Mouse (Mus musculus): Measurements from ENCODE around the gene Bst2. TPM values are rescaled to one million over a fixed set of nuclear protein-coding genes. Genes with fewer than 3 reads are reported as not detected.
A peak's percentile ranks its signal among the peaks of the same experiment; 100 is the strongest.

Bst2 gene
- polyA plus RNA-seq, 1 experiment from 2014 or later: 11.5 TPM

GRCm38 (mm10) chr8:71511644-71512043, 25.6 kb downstream of the Bst2 start, which contains the start of gene Plvap:
Plvap (minus strand) TSS chr8:71511752.
- H3K9ac ChIP-seq: no peak within 1 kb of the TSS
- WGBS: 87% methylated on average over 14 of the region's 14 CpGs
- no peak for ATAC-seq (replicated peaks)
- H3K4me2 ChIP-seq: no peak within 1 kb of the TSS
- H3K27ac ChIP-seq: no peak within 1 kb of the TSS
- H3K4me1 ChIP-seq: peaks cover 7% of the 10 kb centered on the region
- H3K9me3 ChIP-seq: no peaks in the 10 kb centered on the region
- no peak within 1 kb of the TSS for H3K4me3 ChIP-seq
- H3K36me3 ChIP-seq (replicated peaks): no peaks in the 10 kb centered on the region
- peaks cover 44% of the 10 kb centered on the region for H3K27me3 ChIP-seq (replicated peaks)

GRCm38 (mm10) chr8:71509316-71509715, 27.9 kb downstream of the Bst2 start:
- Histone ChIP-seq H3K4me2 (no peak overlapping the region), H3K4me1 (peaks cover 7% of the 10 kb centered on the region), H3K27ac (no peak overlapping the region), H3K36me3 (replicated peaks) (no peaks in the 10 kb centered on the region), H3K9me3 (no peaks in the 10 kb centered on the region), H3K4me3 (no peak overlapping the region), H3K27me3 (replicated peaks) (peaks cover 63% of the 10 kb centered on the region), H3K9ac (no peak overlapping the region)
- no peak for ATAC-seq (replicated peaks)
- WGBS: 62% methylated on average over 2 of the region's 2 CpGs

GRCm38 (mm10) chr8:71507589-71508104, 29.6 kb downstream of the Bst2 start:
- ATAC-seq (replicated peaks): peak; percentile 86
- Histone ChIP-seq H3K4me3 (peak overlapping the region; percentile 43), H3K4me2 (peak overlapping the region; percentile 77), H3K27me3 (replicated peaks) (peaks cover 63% of the 10 kb centered on the region), H3K9me3 (no peaks in the 10 kb centered on the region), H3K36me3 (replicated peaks) (no peaks in the 10 kb centered on the region), H3K9ac (peak overlapping the region; percentile 50), H3K27ac (no peak overlapping the region), H3K4me1 (peaks cover 7% of the 10 kb centered on the region)
- WGBS: under 1% methylated on average over 61 of the region's 61 CpGs

GRCm38 (mm10) chr8:71505979-71506378, 31.3 kb downstream of the Bst2 start:
- 77% methylated on average over 4 of the region's 4 CpGs for WGBS
- H3K4me3 ChIP-seq: no peak overlapping the region
- no peak overlapping the region for H3K4me2 ChIP-seq
- H3K9ac ChIP-seq: no peak overlapping the region
- no peak for ATAC-seq (replicated peaks)
- H3K36me3 ChIP-seq (replicated peaks): no peaks in the 10 kb centered on the region
- no peaks in the 10 kb centered on the region for H3K9me3 ChIP-seq
- H3K4me1 ChIP-seq: peaks cover 7% of the 10 kb centered on the region
- H3K27ac ChIP-seq: no peak overlapping the region
- H3K27me3 ChIP-seq (replicated peaks): peaks cover 58% of the 10 kb centered on the region

- WGBS: 92% methylated on average over 4 of the region's 4 CpGs
- H3K4me3 ChIP-seq: no peak overlapping the region
Observed at GRCm38 (mm10) chr8:71505326-71505725, 31.9 kb downstream of the Bst2 start.

GRCm38 (mm10) chr8:71504349-71504748, 32.9 kb downstream of the Bst2 start:
- H3K27me3 ChIP-seq (replicated peaks): peaks cover 44% of the 10 kb centered on the region
- 91% methylated on average over 4 of the region's 4 CpGs for WGBS
- no peaks in the 10 kb centered on the region for H3K36me3 ChIP-seq (replicated peaks)
- no peaks in the 10 kb centered on the region for H3K9me3 ChIP-seq
- peaks cover 7% of the 10 kb centered on the region for H3K4me1 ChIP-seq
- no peak overlapping the region for H3K4me3 ChIP-seq
- no peak for ATAC-seq (replicated peaks)
- H3K4me2 ChIP-seq: no peak overlapping the region
- no peak overlapping the region for H3K9ac ChIP-seq
- no peak overlapping the region for H3K27ac ChIP-seq

More at GRCm38 (mm10) chr8:71505326-71505725, 31.9 kb downstream of the Bst2 start:
- Histone ChIP-seq H3K9ac (no peak overlapping the region), H3K9me3 (no peaks in the 10 kb centered on the region), H3K27ac (no peak overlapping the region), H3K27me3 (replicated peaks) (peaks cover 52% of the 10 kb centered on the region), H3K4me1 (peaks cover 7% of the 10 kb centered on the region), H3K4me2 (no peak overlapping the region), H3K36me3 (replicated peaks) (no peaks in the 10 kb centered on the region)
- no peak for ATAC-seq (replicated peaks)

GRCm38 (mm10) chr8:71498816-71499690, 38.2 kb downstream of the Bst2 start:
- Histone ChIP-seq H3K27me3 (replicated peaks) (0 out of 2 replicates have a peak, but pooled peaks cover 3% of the 10 kb centered on the region), H3K27ac (no peak overlapping the region), H3K4me2 (no peak overlapping the region), H3K9ac (no peak overlapping the region), H3K36me3 (replicated peaks) (no peaks in the 10 kb centered on the region), H3K4me3 (no peak overlapping the region), H3K9me3 (no peaks in the 10 kb centered on the region), H3K4me1 (no peaks in the 10 kb centered on the region)
- ATAC-seq (replicated peaks): no peak
- 45% methylated on average over 16 of the region's 16 CpGs for WGBS

- no peaks in the 10 kb centered on the region for H3K9me3 ChIP-seq
- no peaks in the 10 kb centered on the region; the same call in 1 of the 2 replicates for H3K36me3 ChIP-seq (replicated peaks)
- H3K4me2 ChIP-seq: no peak overlapping the region
- H3K4me1 ChIP-seq: no peaks in the 10 kb centered on the region
- no peak overlapping the region for H3K4me3 ChIP-seq
- no peak overlapping the region for H3K27ac ChIP-seq
- 24% methylated on average over 15 of the region's 15 CpGs for WGBS
- no peak for ATAC-seq (replicated peaks)
- no peak overlapping the region for H3K9ac ChIP-seq
- H3K27me3 ChIP-seq (replicated peaks): 0 out of 2 replicates have a peak, but pooled peaks cover 3% of the 10 kb centered on the region
Observed at GRCm38 (mm10) chr8:71497881-71498501, 39.3 kb downstream of the Bst2 start.

GRCm38 (mm10) chr8:71497077-71497645, 40.1 kb downstream of the Bst2 start:
- H3K27ac ChIP-seq: no peak overlapping the region

GRCm38 (mm10) chr8:71496481-71496880, 40.8 kb downstream of the Bst2 start:
- no peak overlapping the region for H3K9ac ChIP-seq
- no peak overlapping the region for H3K27ac ChIP-seq
- H3K4me3 ChIP-seq: no peak overlapping the region
- H3K4me1 ChIP-seq: no peaks in the 10 kb centered on the region
- H3K4me2 ChIP-seq: no peak overlapping the region
- H3K36me3 ChIP-seq (replicated peaks): no peaks in the 10 kb centered on the region; the same call in 1 of the 2 replicates
- ATAC-seq (replicated peaks): no peak
- no peaks in the 10 kb centered on the region for H3K9me3 ChIP-seq
- 0 out of 2 replicates have a peak, but pooled peaks cover 3% of the 10 kb centered on the region for H3K27me3 ChIP-seq (replicated peaks)
- 54% methylated on average over 11 of the region's 11 CpGs for WGBS

More at GRCm38 (mm10) chr8:71497077-71497645, 40.1 kb downstream of the Bst2 start:
- no peaks in the 10 kb centered on the region; the same call in 1 of the 2 replicates for H3K36me3 ChIP-seq (replicated peaks)
- no peak for ATAC-seq (replicated peaks)
- H3K4me1 ChIP-seq: no peaks in the 10 kb centered on the region
- 0 out of 2 replicates have a peak, but pooled peaks cover 3% of the 10 kb centered on the region for H3K27me3 ChIP-seq (replicated peaks)
- 86% methylated on average over 1 of the region's 1 CpGs for WGBS
- no peak overlapping the region for H3K4me2 ChIP-seq
- no peaks in the 10 kb centered on the region for H3K9me3 ChIP-seq
- H3K9ac ChIP-seq: no peak overlapping the region
- H3K4me3 ChIP-seq: no peak overlapping the region

- no peak overlapping the region for H3K9ac ChIP-seq
- H3K9me3 ChIP-seq: no peaks in the 10 kb centered on the region
- no peak overlapping the region for H3K4me2 ChIP-seq
- H3K27ac ChIP-seq: no peak overlapping the region
- H3K27me3 ChIP-seq (replicated peaks): 0 out of 2 replicates have a peak, but pooled peaks cover 3% of the 10 kb centered on the region
- no peak overlapping the region for H3K4me3 ChIP-seq
- WGBS: 92% methylated on average over 5 of the region's 5 CpGs
- no peaks in the 10 kb centered on the region; the same call in 1 of the 2 replicates for H3K36me3 ChIP-seq (replicated peaks)
- no peak for ATAC-seq (replicated peaks)
- H3K4me1 ChIP-seq: no peaks in the 10 kb centered on the region
Observed at GRCm38 (mm10) chr8:71495811-71496210, 41.4 kb downstream of the Bst2 start.

- Histone ChIP-seq H3K27me3 (replicated peaks) (0 out of 2 replicates have a peak, but pooled peaks cover 3% of the 10 kb centered on the region), H3K4me1 (peaks cover 2% of the 10 kb centered on the region), H3K36me3 (replicated peaks) (no peaks in the 10 kb centered on the region; the same call in 1 of the 2 replicates), H3K9me3 (no peaks in the 10 kb centered on the region), H3K4me3 (no peak overlapping the region), H3K4me2 (no peak overlapping the region), H3K27ac (no peak overlapping the region), H3K9ac (no peak overlapping the region)
- WGBS: 26% methylated on average over 16 of the region's 16 CpGs
- peak; percentile 38 for ATAC-seq (replicated peaks)
Observed at GRCm38 (mm10) chr8:71495039-71495438, 42.2 kb downstream of the Bst2 start.
